Mouse (Mus musculus) urinary bladder, adult 2 months (tissue): ENCODE measurements around the gene Adgrv1. TPM values are rescaled to one million over a fixed set of nuclear protein-coding genes. Genes with fewer than 3 reads are reported as not detected.

Experiments used
- DNase-seq: peaks from one replicate; pipeline ENCODE4 v3.0.0; 2022; ENCODE audit warnings: low spot score
- polyA plus RNA-seq: library from polyadenylated mRNA; depleted of rRNA; stranded (reverse); fragments of >200 nt; gene quantifications from 2 replicates; pipeline ENCODE4 v1.2.3, GENCODE M21; 2012

Gene Adgrv1
- polyA plus RNA-seq, 1 experiment = 0.23 TPM

DNA sequence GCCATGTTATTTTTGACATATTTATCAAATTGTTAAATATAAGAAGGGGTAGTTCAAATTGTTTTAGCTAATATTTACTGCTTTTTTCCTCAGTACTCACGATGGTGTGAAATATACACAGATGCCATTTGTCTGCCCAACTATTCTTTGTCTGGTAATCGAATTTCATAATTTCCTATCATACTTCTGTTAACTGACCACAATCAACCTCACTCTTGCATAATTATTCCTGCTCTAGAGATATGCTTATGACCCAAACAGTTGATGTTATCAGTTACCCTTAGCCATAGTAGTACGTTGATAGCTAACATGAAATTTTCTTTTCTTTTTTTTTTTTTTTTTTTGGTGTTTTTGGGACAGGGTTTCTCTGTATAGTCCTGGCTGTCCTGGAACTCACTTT, 393.5 kb downstream of the Adgrv1 start:
- DNase-seq = no peak

DNA sequence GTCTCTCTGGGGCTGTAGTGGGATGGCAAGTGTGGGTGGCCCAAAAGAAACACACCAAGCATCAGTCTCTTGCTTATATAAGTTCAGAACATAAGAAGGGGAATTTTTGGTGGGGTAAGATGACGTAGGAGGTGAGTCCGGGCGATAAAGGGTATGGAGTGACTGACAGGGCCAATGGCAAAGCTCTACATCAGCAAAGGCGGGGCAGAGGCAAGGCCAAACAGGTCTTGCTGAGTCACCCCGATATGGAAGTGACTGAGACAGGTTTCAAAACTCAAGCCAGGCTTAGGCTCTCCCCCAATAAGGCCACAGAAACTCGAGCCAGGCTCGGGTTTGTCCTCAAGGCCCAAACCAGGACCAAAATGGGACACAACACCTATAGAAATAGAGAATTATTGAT, 394.1 kb downstream of the Adgrv1 start:
- DNase-seq = no peak

GRCm38 (mm10) chr13:81237947-81238346, 395.0 kb downstream of the Adgrv1 start:
- no peak for DNase-seq

- no peak for DNase-seq
These were observed 396.1 kb downstream of the Adgrv1 start for GRCm38 (mm10) chr13:81236758-81237395.

GRCm38 (mm10) chr13:81234031-81234430, 398.9 kb downstream of the Adgrv1 start:
- DNase-seq = no peak

DNA sequence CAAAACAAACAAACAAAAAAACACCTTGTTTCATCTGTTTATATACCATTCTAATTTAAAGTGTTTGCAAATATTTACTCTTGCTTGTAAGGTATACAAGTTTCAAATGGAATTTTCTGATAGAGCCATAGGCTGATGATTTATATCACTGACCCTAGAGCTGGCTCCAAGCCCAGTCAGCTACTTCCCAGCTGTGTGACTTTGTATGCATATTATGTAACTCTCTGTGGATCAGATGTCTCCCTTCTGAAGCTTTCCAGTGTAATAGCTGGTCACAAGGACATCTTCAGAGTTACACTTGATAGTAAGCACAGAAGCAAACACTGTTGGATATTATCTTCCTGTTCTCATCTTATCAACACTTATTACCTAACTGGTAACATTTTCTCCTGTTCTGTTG, 400.1 kb downstream of the Adgrv1 start:
- no peak for DNase-seq

DNA sequence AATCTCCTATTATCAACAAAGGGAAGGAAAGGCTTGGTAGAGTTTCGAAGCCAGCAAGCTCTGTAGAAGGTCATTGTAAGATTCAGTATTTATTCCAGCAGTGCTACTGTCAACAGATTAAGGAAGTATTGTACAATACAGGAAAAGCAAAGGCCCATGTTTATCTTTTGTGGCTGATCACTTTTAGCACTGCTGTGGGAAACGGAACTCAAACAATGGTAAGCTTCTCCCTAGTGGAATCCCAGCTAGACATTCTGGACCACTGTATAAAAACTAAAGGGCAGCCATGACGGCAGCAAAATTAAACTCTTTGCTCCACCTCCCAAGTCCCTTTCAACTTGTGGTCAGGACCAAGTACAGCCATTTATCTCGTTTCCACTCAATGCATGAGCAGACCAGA, 402.8 kb downstream of the Adgrv1 start:
- no peak for DNase-seq

DNA sequence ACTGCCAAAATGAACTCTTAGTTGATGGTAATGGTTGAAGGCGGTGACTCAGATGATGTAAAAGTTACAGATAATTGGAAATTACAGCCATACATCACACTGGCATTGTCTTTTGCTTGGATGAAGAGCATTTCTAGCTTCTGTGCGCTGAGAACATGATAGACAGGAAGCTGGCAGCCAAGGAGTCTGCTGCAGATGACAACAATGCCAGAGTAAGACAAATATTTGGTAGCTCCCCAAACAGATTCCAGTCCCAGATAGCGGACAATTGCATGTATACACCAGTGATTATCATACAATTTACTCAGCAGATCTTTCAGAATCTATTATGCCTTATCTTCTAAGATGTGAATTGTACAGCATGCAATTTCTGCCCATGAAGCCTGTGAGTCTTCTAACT, 409.2 kb downstream of the Adgrv1 start:
- DNase-seq = no peak

- DNase-seq = no peak
These were observed 410.6 kb downstream of the Adgrv1 start for GRCm38 (mm10) chr13:81222377-81222776.

DNA sequence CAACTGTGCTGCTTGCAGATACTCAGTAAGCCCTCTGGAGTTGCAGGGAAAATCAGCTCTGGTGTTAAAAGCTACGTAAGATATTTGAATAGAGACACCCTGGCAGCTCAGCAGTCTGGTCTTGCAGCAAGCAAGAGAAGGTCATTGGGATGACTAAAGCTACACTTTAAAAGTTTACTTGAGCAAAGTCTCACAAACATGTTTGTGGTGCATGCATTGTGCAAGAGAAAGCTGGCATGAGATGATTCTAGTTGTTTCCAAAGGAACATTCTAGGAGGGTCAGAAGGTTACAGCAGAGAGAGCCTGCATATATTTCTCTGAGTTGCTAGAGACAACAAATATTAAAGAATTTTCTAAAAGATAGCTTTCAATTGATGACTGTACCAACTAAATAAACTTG, 421.5 kb downstream of the Adgrv1 start:
- DNase-seq = no peak

GRCm38 (mm10) chr13:81210516-81210915, 422.4 kb downstream of the Adgrv1 start:
- DNase-seq = no peak

DNA sequence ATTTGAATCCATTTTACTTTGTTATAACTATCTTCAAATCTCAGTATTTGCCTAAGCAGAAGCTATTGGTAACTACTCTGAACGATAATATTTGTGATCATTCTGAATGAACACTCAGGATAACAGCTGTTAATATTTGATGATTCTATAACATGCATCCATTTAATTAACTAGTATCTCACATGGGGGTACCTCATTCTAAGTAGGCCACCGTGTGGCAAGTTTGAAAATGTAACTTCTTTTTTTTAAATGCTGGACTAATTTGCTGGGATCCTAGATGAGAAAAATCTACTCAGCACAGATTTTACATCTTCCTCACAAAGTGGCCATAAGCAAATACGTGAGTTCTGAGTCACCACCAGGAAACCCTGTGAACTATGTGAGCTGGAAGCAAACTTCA, 423.1 kb downstream of the Adgrv1 start:
- DNase-seq = no peak

DNA sequence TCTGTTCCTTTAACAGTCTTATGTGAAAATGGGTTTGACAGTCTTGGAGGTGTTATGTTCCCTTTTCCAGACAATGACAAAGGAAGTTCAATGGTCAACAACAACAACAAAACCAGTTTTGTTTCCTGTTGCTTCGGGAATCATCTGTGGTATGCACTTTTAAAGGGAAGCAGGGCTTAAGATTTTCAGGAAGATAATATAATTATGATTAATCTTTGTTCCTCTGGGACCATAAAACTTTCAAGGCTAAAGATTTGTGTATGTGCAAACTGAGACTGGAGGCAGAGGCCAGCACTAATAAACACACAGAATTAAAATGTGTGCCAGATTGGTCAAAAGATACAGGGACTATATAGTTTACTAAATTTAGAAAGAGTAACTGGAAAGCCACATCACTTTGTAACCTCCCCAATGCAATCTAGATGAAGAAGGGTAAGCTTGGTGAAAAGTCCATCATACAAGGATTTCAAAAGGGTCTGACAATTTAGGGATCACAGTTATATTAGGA, 424.8 kb downstream of the Adgrv1 start:
- DNase-seq = no peak

- no peak for DNase-seq
These were observed 450.7 kb downstream of the Adgrv1 start for GRCm38 (mm10) chr13:81181966-81182908.

DNA sequence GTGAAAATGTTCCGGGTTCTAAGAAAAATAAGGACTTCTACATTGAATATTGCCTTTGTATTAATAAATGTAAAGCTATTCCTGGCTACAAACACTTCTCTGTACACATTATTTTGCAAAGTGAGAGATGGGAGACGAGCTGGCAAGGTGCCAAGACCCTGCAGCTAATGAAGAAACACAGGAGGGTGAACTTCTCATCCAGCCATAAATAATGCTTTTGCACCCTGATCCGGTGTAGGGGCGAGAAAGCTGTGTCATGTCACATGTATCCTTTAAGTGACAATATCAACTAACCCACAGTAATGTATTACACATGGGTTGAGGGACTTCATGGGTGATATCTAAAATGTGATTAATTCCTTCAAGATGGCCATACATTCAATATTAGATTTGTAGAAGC, 451.5 kb downstream of the Adgrv1 start:
- DNase-seq = no peak

DNA sequence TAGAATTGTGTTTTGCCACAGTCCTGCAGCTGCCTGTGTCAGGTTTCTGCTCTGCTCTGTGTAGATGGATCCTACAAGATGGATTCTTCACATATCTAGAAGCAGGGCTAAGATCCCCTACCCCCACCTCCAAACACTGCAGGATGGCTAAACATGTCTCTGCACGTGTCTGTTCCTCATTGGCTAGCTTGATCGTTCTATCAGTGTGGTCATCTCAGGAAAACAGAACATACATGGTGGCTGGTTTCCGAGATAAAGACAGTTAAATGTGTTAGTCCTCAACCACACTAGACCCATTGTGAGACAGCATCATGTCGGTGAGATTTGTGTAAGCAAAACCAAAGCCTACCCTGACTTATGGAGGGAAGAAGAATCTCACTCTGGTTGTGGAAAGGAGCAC, 456.1 kb downstream of the Adgrv1 start:
- DNase-seq = no peak

DNA sequence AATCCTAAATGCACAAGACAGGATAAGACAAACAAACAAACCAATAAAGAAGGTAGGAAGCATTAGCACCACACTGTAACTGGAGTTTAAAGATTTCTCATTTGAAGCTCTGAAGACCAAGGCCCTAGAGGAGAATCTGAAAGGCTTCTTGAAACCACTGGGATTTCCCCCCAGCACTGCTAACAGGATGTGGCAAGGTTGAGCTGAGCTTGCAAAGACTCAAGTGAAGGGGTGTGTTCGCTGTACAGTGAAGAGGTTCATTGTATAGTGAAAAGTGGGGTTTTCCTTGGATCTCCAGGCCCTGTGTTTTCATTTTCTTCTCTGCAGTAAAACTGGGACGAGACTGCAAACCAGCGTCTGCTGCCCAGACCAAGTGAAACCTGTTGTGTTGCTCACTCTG, 456.9 kb downstream of the Adgrv1 start:
- DNase-seq = no peak

GRCm38 (mm10) chr13:81171115-81171514, 461.8 kb downstream of the Adgrv1 start:
- no peak for DNase-seq

DNA sequence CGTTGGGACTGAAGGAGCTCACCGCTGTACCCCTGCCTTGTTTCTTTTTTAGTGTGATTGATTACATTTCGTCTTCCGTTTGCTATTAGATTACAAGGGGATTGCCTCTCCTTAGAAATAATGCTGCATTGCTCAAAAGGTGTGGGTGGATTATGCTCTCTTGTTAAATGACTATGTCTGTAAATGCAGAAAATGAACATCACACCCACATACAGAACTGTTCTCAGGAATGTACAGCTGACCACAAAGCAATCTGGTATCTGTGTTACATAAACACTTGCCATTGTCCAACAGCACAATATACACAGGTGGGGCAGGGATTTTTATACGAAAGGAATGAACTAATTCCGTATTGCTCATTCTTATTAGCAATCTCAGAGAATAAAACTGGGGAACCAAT, 465.5 kb downstream of the Adgrv1 start:
- DNase-seq = no peak

DNA sequence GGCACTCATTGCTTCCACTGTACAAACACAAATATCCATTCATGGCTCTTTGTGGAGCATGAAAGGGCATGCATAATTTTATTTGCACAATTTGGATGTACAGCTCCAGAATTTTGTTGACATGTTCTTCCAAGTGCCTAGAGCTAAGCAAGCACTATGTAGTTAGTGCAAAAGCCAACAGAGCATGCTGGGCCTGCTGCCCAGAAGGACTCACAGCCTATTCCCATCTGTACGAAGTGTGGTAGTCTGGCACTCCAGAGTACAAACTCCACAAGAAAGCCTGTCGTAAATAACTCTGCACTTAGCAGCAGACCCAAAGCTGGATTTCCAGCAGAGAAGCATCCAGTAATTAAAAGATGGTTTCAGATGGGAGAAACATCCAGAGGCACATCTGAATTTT, 473.1 kb downstream of the Adgrv1 start:
- no peak for DNase-seq

- no peak for DNase-seq
These were observed 477.6 kb downstream of the Adgrv1 start for GRCm38 (mm10) chr13:81155322-81155721.

GRCm38 (mm10) chr13:81144434-81144833, 488.5 kb downstream of the Adgrv1 start:
- no peak for DNase-seq

GRCm38 (mm10) chr13:81142268-81142884, 490.6 kb downstream of the Adgrv1 start:
- no peak for DNase-seq
